Mouse (Mus musculus) forebrain, embryonic 15.5 days (tissue): Measurements from ENCODE around the gene Map2k2. TPM values are rescaled to one million over a fixed set of nuclear protein-coding genes. Genes with fewer than 3 reads are reported as not detected.
"Not testable (repeated sequence)": the region's sequence is repeated elsewhere in the genome, so short reads cannot be mapped to it uniquely, and the experiment has no call there.

Source experiments
- ATAC-seq: fragments of 200-750 bp; cut with Nextera tagmentation; replicated peaks from 2 replicates; pipeline ENCODE4 v1.8.0; 2017; ENCODE audit warnings: mild to moderate bottlenecking, moderate TSS enrichment, moderate library complexity
- H3K27ac ChIP-seq: fragments of 300-500 bp; sonication (generic); replicated peaks from 2 replicates; pipeline ENCODE4 v1.5.1; 2015; ENCODE audit warnings: mild to moderate bottlenecking, inconsistent platforms
- H3K27me3 ChIP-seq: fragments of 300-500 bp; sonication (generic); 2 replicates; pipeline ENCODE4 v1.6.1; 2015; ENCODE audit warnings: inconsistent platforms
- H3K36me3 ChIP-seq: fragments of 300-500 bp; sonication (generic); 2 replicates; pipeline ENCODE4 v1.6.1; 2015; ENCODE audit warnings: mild to moderate bottlenecking, inconsistent platforms
- H3K4me1 ChIP-seq: fragments of 300-500 bp; sonication (generic); 2 replicates; pipeline ENCODE4 v1.6.1; 2015; ENCODE audit warnings: inconsistent platforms
- H3K4me2 ChIP-seq: fragments of 300-500 bp; sonication (generic); replicated peaks from 2 replicates; pipeline ENCODE4 v1.6.1; 2015; ENCODE audit warnings: mild to moderate bottlenecking, inconsistent platforms
- H3K4me3 ChIP-seq: fragments of 300-500 bp; sonication (generic); 2 replicates; pipeline ENCODE4 v1.5.1; 2015; ENCODE audit warnings: mild to moderate bottlenecking, inconsistent platforms
- H3K9ac ChIP-seq: fragments of 300-500 bp; sonication (generic); replicated peaks from 2 replicates; pipeline ENCODE4 v1.6.1; 2015; ENCODE audit warnings: mild to moderate bottlenecking, inconsistent platforms
- H3K9me3 ChIP-seq: fragments of 300-500 bp; sonication (generic); 2 replicates; pipeline ENCODE4 v1.6.1; 2016; ENCODE audit warnings: inconsistent platforms
- WGBS: fragments of 180-500 bp; shearing (Covaris S2); methylation state at CpG from one replicate; pipeline ENCODE4 v1.1.7; 2015; ENCODE audit warnings: mixed read lengths; 5-methylcytosine and 5-hydroxymethylcytosine counted together
- polyA plus RNA-seq: library from polyadenylated mRNA; unstranded; fragments of >200 nt; fragmentation: Nextera tagmentation; extraction: Ambion mirVana; gene quantifications from 2 replicates; pipeline ENCODE4 v1.2.1, GENCODE M21; 2015

The Map2k2 gene
- polyA plus RNA-seq, result 211 and 229 TPM in 2 replicates

GRCm38 (mm10) chr10:81105565-81106112, at the start of gene Map2k2:
TSS of gene Map2k2 (plus strand) at chr10:81105915.
- under 1% methylated on average over 56 of the region's 56 CpGs for WGBS
- Histone ChIP-seq H3K27ac (peak within 1 kb of the TSS; percentile 100), H3K4me3 (peak within 1 kb of the TSS; percentile 100), H3K9ac (peak within 1 kb of the TSS; percentile 100), H3K36me3 (peaks cover 21% of the 10 kb centered on the region), H3K27me3 (no peaks in the 10 kb centered on the region), H3K4me1 (peaks cover 23% of the 10 kb centered on the region), H3K9me3 (no peaks in the 10 kb centered on the region), H3K4me2 (peak within 1 kb of the TSS; percentile 63)
- peak; percentile 97 for ATAC-seq

- H3K36me3 ChIP-seq, result no peaks in the 10 kb centered on the region
- ATAC-seq, result no peak
- no peak overlapping the region for H3K9ac ChIP-seq
- H3K9me3 ChIP-seq, result no peaks in the 10 kb centered on the region
- peaks cover 37% of the 10 kb centered on the region for H3K4me1 ChIP-seq
- no peak overlapping the region for H3K4me3 ChIP-seq
- H3K27ac ChIP-seq, result no peak overlapping the region
- WGBS, result 96% methylated on average over 23 of the region's 23 CpGs
- no peak overlapping the region for H3K4me2 ChIP-seq
- H3K27me3 ChIP-seq, result no peaks in the 10 kb centered on the region
Measured at GRCm38 (mm10) chr10:81057406-81058130, 48.1 kb upstream of the Map2k2 start.

- H3K4me1 ChIP-seq, result peaks cover 37% of the 10 kb centered on the region
- H3K27ac ChIP-seq, result no peak overlapping the region
- H3K4me3 ChIP-seq, result peak overlapping the region; percentile 93
- no peak for ATAC-seq
- WGBS, result 83% methylated on average over 6 of the region's 6 CpGs
- H3K4me2 ChIP-seq, result peak overlapping the region; percentile 92
- no peaks in the 10 kb centered on the region for H3K9me3 ChIP-seq
- H3K27me3 ChIP-seq, result no peaks in the 10 kb centered on the region
- 0 out of 2 replicates have a peak overlapping the region, but pooled peaks have one; percentile 84 for H3K9ac ChIP-seq
- no peaks in the 10 kb centered on the region for H3K36me3 ChIP-seq
Measured at GRCm38 (mm10) chr10:81058896-81059295, 46.8 kb upstream of the Map2k2 start.

GRCm38 (mm10) chr10:81059603-81060543, 45.8 kb upstream of the Map2k2 start, which contains the start of gene Sgta:
TSS of gene Sgta (minus strand) at chr10:81060181.
- H3K27me3 ChIP-seq, result no peaks in the 10 kb centered on the region
- peaks cover 37% of the 10 kb centered on the region for H3K4me1 ChIP-seq
- no peaks in the 10 kb centered on the region for H3K9me3 ChIP-seq
- under 1% methylated on average over 48 of the region's 48 CpGs for WGBS
- peak; percentile 94 for ATAC-seq
- no peaks in the 10 kb centered on the region for H3K36me3 ChIP-seq
- peak within 1 kb of the TSS; percentile 93 for H3K4me3 ChIP-seq
- H3K27ac ChIP-seq, result peak within 1 kb of the TSS; percentile 60
- H3K4me2 ChIP-seq, result peak within 1 kb of the TSS; percentile 92
- H3K9ac ChIP-seq, result peak within 1 kb of the TSS; percentile 84

- H3K9me3 ChIP-seq, result no peaks in the 10 kb centered on the region
- no peaks in the 10 kb centered on the region for H3K36me3 ChIP-seq
- no peak for ATAC-seq
- H3K9ac ChIP-seq, result no peak overlapping the region
- no peaks in the 10 kb centered on the region for H3K27me3 ChIP-seq
- H3K4me1 ChIP-seq, result peaks cover 22% of the 10 kb centered on the region
- 56% methylated on average over 4 of the region's 4 CpGs for WGBS
- H3K4me2 ChIP-seq, result no peak overlapping the region
- no peak overlapping the region for H3K4me3 ChIP-seq
- no peak overlapping the region for H3K27ac ChIP-seq
Measured at GRCm38 (mm10) chr10:81062710-81063109, 43.0 kb upstream of the Map2k2 start.

GRCm38 (mm10) chr10:81064519-81064918, 41.2 kb upstream of the Map2k2 start:
- not testable (repeated sequence) for H3K9ac ChIP-seq, H3K9me3 ChIP-seq, H3K27me3 ChIP-seq, H3K27ac ChIP-seq, H3K36me3 ChIP-seq, H3K4me3 ChIP-seq, H3K4me2 ChIP-seq, ATAC-seq
- WGBS, result 90% methylated on average over 8 of the region's 8 CpGs
- peaks cover 13% of the 10 kb centered on the region for H3K4me1 ChIP-seq

- Histone ChIP-seq H3K4me3 (no peak overlapping the region), H3K27ac (no peak overlapping the region), H3K27me3 (no peaks in the 10 kb centered on the region), H3K4me1 (peaks cover 26% of the 10 kb centered on the region), H3K4me2 (no peak overlapping the region), H3K36me3 (peaks cover 9% of the 10 kb centered on the region), H3K9ac (no peak overlapping the region; the same call in 1 of the 2 replicates), H3K9me3 (no peaks in the 10 kb centered on the region)
- ATAC-seq, result no peak
- 73% methylated on average over 5 of the region's 5 CpGs for WGBS
Measured at GRCm38 (mm10) chr10:81068706-81069105, 37.0 kb upstream of the Map2k2 start.

- under 1% methylated on average over 35 of the region's 35 CpGs for whole genome bisulfite sequencing
- ATAC-seq, result peak; percentile 97
- H3K27me3 ChIP-seq, result no peaks in the 10 kb centered on the region
Measured at GRCm38 (mm10) chr10:81069836-81070235, 35.9 kb upstream of the Map2k2 start, which contains the start of gene Thop1. TSS of gene Thop1 (plus strand) at chr10:81070035.

GRCm38 (mm10) chr10:81072290-81072689, 33.4 kb upstream of the Map2k2 start:
- Histone ChIP-seq H3K27me3 (no peaks in the 10 kb centered on the region), H3K4me3 (no peak overlapping the region), H3K9me3 (no peaks in the 10 kb centered on the region), H3K4me2 (no peak overlapping the region), H3K27ac (no peak overlapping the region), H3K9ac (no peak overlapping the region), H3K4me1 (peaks cover 26% of the 10 kb centered on the region), H3K36me3 (peaks cover 37% of the 10 kb centered on the region)
- no peak for ATAC-seq
- 91% methylated on average over 8 of the region's 8 CpGs for WGBS

More at GRCm38 (mm10) chr10:81069836-81070235, 35.9 kb upstream of the Map2k2 start, which contains the start of gene Thop1:
- H3K4me1 ChIP-seq, result peaks cover 26% of the 10 kb centered on the region
- H3K36me3 ChIP-seq, result peaks cover 20% of the 10 kb centered on the region
- peak within 1 kb of the TSS; percentile 59 for H3K4me2 ChIP-seq
- H3K9me3 ChIP-seq, result no peaks in the 10 kb centered on the region
- peak within 1 kb of the TSS; percentile 71 for H3K4me3 ChIP-seq
- peak within 1 kb of the TSS; percentile 76 for H3K27ac ChIP-seq
- peak within 1 kb of the TSS; percentile 78 for H3K9ac ChIP-seq

GRCm38 (mm10) chr10:81073464-81073863, 32.3 kb upstream of the Map2k2 start:
- Histone ChIP-seq H3K4me2 (no peak overlapping the region), H3K4me1 (peaks cover 26% of the 10 kb centered on the region), H3K4me3 (no peak overlapping the region), H3K9me3 (no peaks in the 10 kb centered on the region), H3K27ac (no peak overlapping the region), H3K9ac (no peak overlapping the region), H3K27me3 (no peaks in the 10 kb centered on the region), H3K36me3 (peaks cover 49% of the 10 kb centered on the region)
- WGBS, result 71% methylated on average over 7 of the region's 7 CpGs
- ATAC-seq, result no peak

- ATAC-seq, result no peak
- Histone ChIP-seq H3K4me3 (no peak overlapping the region), H3K27ac (no peak overlapping the region), H3K9me3 (no peaks in the 10 kb centered on the region), H3K36me3 (peaks cover 69% of the 10 kb centered on the region), H3K4me1 (peaks cover 12% of the 10 kb centered on the region), H3K4me2 (no peak overlapping the region), H3K27me3 (no peaks in the 10 kb centered on the region), H3K9ac (no peak overlapping the region)
- 77% methylated on average over 8 of the region's 8 CpGs for WGBS
Measured at GRCm38 (mm10) chr10:81075734-81076133, 30.0 kb upstream of the Map2k2 start.
